Mouse (Mus musculus) cerebellum, postnatal 36 days (tissue): ENCODE measurements at regions not wholly inside any gene's neighbourhood (a gene's known extent, or its start where the extent isn't known, plus 50 kb on each side); places are given as distances from the start of the nearest gene placed in this dataset.

Experiments used
- DNase-seq, 2 experiments: peaks; one replicate each; pipeline ENCODE4 v3.0.0; 2021 to 2022; ENCODE audit warnings: mixed read lengths in 2 of 2

- peak in 1 of 2 experiments; percentile 3 for DNase-seq
These were observed 139.3 kb downstream of the Dcaf12l2 start for GRCm38 (mm10) chrX:44228847-44229246.
